Mouse (Mus musculus) urinary bladder, adult 2 months (tissue): ENCODE results near the gene E430018J23Rik. TPM values are rescaled to one million over a fixed set of nuclear protein-coding genes. Genes with fewer than 3 reads are reported as not detected.
"Not testable (repeated sequence)": the region's sequence is repeated elsewhere in the genome, so short reads cannot be mapped to it uniquely, and the experiment has no call there.

Experiments
- DNase-seq: peaks from one replicate; pipeline ENCODE4 v3.0.0; 2022; ENCODE audit warnings: low spot score
- polyA plus RNA-seq: library from polyadenylated mRNA; depleted of rRNA; stranded (reverse); fragments of >200 nt; gene quantifications from 2 replicates; pipeline ENCODE4 v1.2.3, GENCODE M21; 2012; rRNA removed

E430018J23Rik gene
- 6.2 and 6.8 TPM in 2 replicates for polyA plus RNA-seq

GRCm38 (mm10) chr7:127393157-127393943 lies at the start of gene E430018J23Rik:
TSS of gene E430018J23Rik (minus strand) at chr7:127393629.
- DNase-seq, result peak; percentile 70

- no peak for DNase-seq
Observed at GRCm38 (mm10) chr7:127437724-127438123, 44.3 kb upstream of the E430018J23Rik start.

GRCm38 (mm10) chr7:127435206-127435605 lies 41.8 kb upstream of the E430018J23Rik start:
- DNase-seq, result no peak

GRCm38 (mm10) chr7:127426354-127426753 lies 32.9 kb upstream of the E430018J23Rik start:
- no peak for DNase-seq

GRCm38 (mm10) chr7:127425911-127426310 lies 32.5 kb upstream of the E430018J23Rik start:
- no peak for DNase-seq

GRCm38 (mm10) chr7:127425291-127425690 lies 31.9 kb upstream of the E430018J23Rik start:
- DNase-seq, result no peak

- DNase-seq, result no peak
Observed at GRCm38 (mm10) chr7:127422247-127422646, 28.8 kb upstream of the E430018J23Rik start.

- DNase-seq, result peak; percentile 90
Observed at GRCm38 (mm10) chr7:127421388-127422191, 28.2 kb upstream of the E430018J23Rik start, which contains the start of gene Zfp688. TSS of gene Zfp688 (minus strand) at chr7:127422068.

- DNase-seq, result no peak
Observed at GRCm38 (mm10) chr7:127411418-127411817, 18.0 kb upstream of the E430018J23Rik start.

- peak; percentile 61 for DNase-seq
Observed at GRCm38 (mm10) chr7:127406002-127406987, 12.9 kb upstream of the E430018J23Rik start, which contains the start of gene Zfp764. TSS of gene Zfp764 (minus strand) at chr7:127406822.

GRCm38 (mm10) chr7:127404101-127404500 lies 10.7 kb upstream of the E430018J23Rik start:
- DNase-seq, result not testable (repeated sequence)

- no peak for DNase-seq
Observed at GRCm38 (mm10) chr7:127402980-127403379, 9.6 kb upstream of the E430018J23Rik start.

GRCm38 (mm10) chr7:127400355-127400754 lies 6.9 kb upstream of the E430018J23Rik start:
- DNase-seq, result no peak

GRCm38 (mm10) chr7:127393944-127394333 lies 510 bp upstream of the E430018J23Rik start:
- no peak for DNase-seq

GRCm38 (mm10) chr7:127392251-127392824 lies 1.1 kb downstream of the E430018J23Rik start:
- no peak for DNase-seq

GRCm38 (mm10) chr7:127391538-127391937 lies 1.9 kb downstream of the E430018J23Rik start:
- DNase-seq, result no peak

GRCm38 (mm10) chr7:127390306-127390705 lies 3.1 kb downstream of the E430018J23Rik start:
- no peak for DNase-seq

- DNase-seq, result not testable (repeated sequence)
Observed at GRCm38 (mm10) chr7:127388201-127388600, 5.2 kb downstream of the E430018J23Rik start.

GRCm38 (mm10) chr7:127386641-127387392 lies 6.6 kb downstream of the E430018J23Rik start, which contains the start of gene 9130019O22Rik:
TSS of gene 9130019O22Rik (minus strand) at chr7:127387166.
- DNase-seq, result peak; percentile 58

GRCm38 (mm10) chr7:127385560-127385959 lies 7.9 kb downstream of the E430018J23Rik start:
- DNase-seq, result not testable (repeated sequence)
